Mouse (Mus musculus) liver, embryonic 12.5 days (tissue): ENCODE results near the gene Dusp12. TPM values are rescaled to one million over a fixed set of nuclear protein-coding genes. Genes with fewer than 3 reads are reported as not detected.
A peak's percentile ranks its signal among the peaks of the same experiment; 100 is the strongest.

Source experiments
- ATAC-seq: fragments of 200-750 bp; cut with Nextera tagmentation; 2 replicates; pipeline ENCODE4 v1.8.0; 2017; ENCODE audit warnings: moderate number of reproducible peaks, mild to moderate bottlenecking, moderate library complexity
- H3K27ac ChIP-seq: fragments of 300-500 bp; sonication (generic); 2 replicates; pipeline ENCODE4 v1.5.1; 2016; ENCODE audit warnings: mild to moderate bottlenecking
- H3K27me3 ChIP-seq: fragments of 300-500 bp; sonication (generic); replicated peaks from 2 replicates; pipeline ENCODE4 v1.6.1; 2016; ENCODE audit warnings: mild to moderate bottlenecking, moderate library complexity
- H3K36me3 ChIP-seq: fragments of 300-500 bp; sonication (generic); 2 replicates; pipeline ENCODE4 v1.6.1; 2016; ENCODE audit warnings: mild to moderate bottlenecking, moderate library complexity
- H3K4me1 ChIP-seq: fragments of 300-500 bp; sonication (generic); 2 replicates; pipeline ENCODE4 v1.6.1; 2016
- H3K4me2 ChIP-seq: fragments of 300-500 bp; sonication (generic); 2 replicates; pipeline ENCODE4 v1.6.1; 2016; ENCODE audit warnings: mild to moderate bottlenecking, moderate library complexity
- H3K4me3 ChIP-seq: fragments of 300-500 bp; sonication (generic); 2 replicates; pipeline ENCODE4 v1.5.1; 2016; ENCODE audit warnings: mild to moderate bottlenecking, moderate library complexity
- H3K9ac ChIP-seq: fragments of 300-500 bp; sonication (generic); 2 replicates; pipeline ENCODE4 v1.6.1; 2016; ENCODE audit warnings: mild to moderate bottlenecking, moderate library complexity
- H3K9me3 ChIP-seq: fragments of 300-500 bp; sonication (generic); replicated peaks from 2 replicates; pipeline ENCODE4 v1.6.1; 2016; ENCODE audit warnings: mild to moderate bottlenecking, moderate library complexity
- WGBS: fragments of 180-500 bp; shearing (Covaris S2); methylation state at CpG from one replicate; pipeline ENCODE4 v1.1.7; 2016; ENCODE audit not compliant: insufficient replicate concordance; 5-methylcytosine and 5-hydroxymethylcytosine counted together
- polyA plus RNA-seq: library from polyadenylated mRNA; unstranded; fragments of >200 nt; fragmentation: Nextera tagmentation; extraction: Ambion mirVana; gene quantifications from 2 replicates; pipeline ENCODE4 v1.2.1, GENCODE M21; 2016

Dusp12 gene
- 25.7 and 27.3 TPM in 2 replicates for polyA plus RNA-seq

DNA sequence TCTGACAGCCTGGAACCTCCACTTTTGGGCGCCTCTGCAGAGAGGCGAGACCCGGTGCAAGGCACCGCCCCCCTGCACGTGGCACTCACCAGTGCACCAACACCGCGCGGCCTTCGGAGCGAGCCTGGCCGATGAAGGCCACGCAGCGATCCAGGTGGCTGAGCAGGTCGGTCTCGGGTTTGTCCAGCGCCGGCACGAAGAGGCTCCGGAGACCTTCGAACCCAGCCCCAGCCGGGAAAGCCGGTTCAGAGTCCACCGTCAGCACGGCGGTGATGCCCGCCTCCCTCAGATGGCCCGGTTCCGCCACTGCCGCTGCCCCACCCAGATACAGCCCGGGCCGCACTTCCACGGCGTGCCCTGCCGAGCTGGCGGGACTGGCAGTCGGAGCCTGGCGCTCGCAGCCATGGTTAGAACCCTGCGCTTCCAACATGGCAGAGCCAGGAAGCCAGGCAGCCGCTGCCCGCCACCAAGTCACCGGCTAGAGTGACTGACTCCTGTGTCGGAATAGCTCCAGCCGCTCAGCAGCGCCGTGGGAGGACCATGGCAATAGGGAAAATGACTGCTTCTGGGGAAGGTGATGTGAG lies at the start of gene Dusp12, which contains the start of gene Gm26620:
TSS of gene Dusp12 (minus strand) at position 563 of the 584 bp plus-strand sequence.
TSS of gene Gm26620 (plus strand) at position 88 of the 584 bp plus-strand sequence.
- peak; percentile 86 for ATAC-seq
- Histone ChIP-seq H3K4me2 (peak within 1 kb of the TSS; percentile 92), H3K4me1 (peaks cover 40% of the 10 kb centered on the region), H3K9me3 (no peaks in the 10 kb centered on the region), H3K27ac (peak within 1 kb of the TSS; percentile 80), H3K27me3 (peaks cover 7% of the 10 kb centered on the region), H3K9ac (peak within 1 kb of the TSS; percentile 82), H3K36me3 (peaks cover 15% of the 10 kb centered on the region), H3K4me3 (peak within 1 kb of the TSS; percentile 84)
- under 1% methylated on average over 46 of the region's 46 CpGs for WGBS

DNA sequence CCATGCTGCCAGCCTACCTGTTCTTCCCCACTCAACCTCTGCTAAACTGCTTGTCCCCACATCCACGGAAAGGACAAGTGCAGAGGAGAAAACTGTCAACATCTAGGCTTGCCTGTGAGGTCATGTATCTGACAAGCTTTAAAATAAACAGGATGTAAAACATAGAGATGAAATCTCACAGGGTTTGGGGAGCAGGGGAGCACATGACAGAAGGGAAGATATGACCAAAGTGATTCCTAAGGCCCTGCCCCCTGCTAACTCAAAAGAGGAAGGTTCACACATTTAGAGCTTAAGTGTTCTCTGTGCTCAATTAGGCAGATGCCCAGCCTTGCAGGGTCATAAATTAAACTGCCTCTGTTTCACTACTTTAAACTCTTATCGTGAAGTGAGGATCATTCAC lies 49.0 kb upstream of the Dusp12 start:
- no peak for ATAC-seq
- WGBS: 54% methylated on average over 2 of the region's 2 CpGs
- H3K27ac ChIP-seq: no peak overlapping the region

DNA sequence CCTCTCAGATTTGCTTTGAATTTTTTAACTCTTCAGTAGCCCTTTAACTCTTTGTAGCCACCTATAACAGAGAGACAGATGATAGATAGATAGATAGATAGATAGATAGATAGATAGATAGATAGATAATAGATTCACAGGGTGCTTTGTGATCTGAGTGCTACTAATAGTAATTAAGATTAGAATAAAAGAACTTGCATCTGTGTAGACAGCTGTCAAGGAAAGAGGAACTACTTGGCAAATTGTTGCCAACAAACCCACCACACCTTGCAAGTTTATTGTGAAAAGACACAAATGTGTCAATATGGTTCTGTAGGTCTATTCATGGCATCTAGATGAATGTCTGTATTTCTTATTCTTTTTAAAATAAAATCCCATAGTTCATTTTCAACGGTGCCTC lies 48.6 kb upstream of the Dusp12 start:
- H3K4me3 ChIP-seq: no peak overlapping the region
- no peaks in the 10 kb centered on the region for H3K9me3 ChIP-seq
- no peak overlapping the region for H3K27ac ChIP-seq
- no peak for ATAC-seq
- H3K36me3 ChIP-seq: no peaks in the 10 kb centered on the region
- 56% methylated on average over 1 of the region's 1 CpGs for WGBS
- no peaks in the 10 kb centered on the region for H3K4me1 ChIP-seq
- H3K27me3 ChIP-seq: no peaks in the 10 kb centered on the region
- H3K9ac ChIP-seq: no peak overlapping the region
- no peak overlapping the region for H3K4me2 ChIP-seq

More for the DNA sequence above, 49.0 kb upstream of the Dusp12 start:
- Histone ChIP-seq H3K27me3 (no peaks in the 10 kb centered on the region), H3K4me2 (no peak overlapping the region), H3K4me3 (no peak overlapping the region), H3K36me3 (no peaks in the 10 kb centered on the region), H3K9me3 (no peaks in the 10 kb centered on the region), H3K4me1 (no peaks in the 10 kb centered on the region), H3K9ac (no peak overlapping the region)

DNA sequence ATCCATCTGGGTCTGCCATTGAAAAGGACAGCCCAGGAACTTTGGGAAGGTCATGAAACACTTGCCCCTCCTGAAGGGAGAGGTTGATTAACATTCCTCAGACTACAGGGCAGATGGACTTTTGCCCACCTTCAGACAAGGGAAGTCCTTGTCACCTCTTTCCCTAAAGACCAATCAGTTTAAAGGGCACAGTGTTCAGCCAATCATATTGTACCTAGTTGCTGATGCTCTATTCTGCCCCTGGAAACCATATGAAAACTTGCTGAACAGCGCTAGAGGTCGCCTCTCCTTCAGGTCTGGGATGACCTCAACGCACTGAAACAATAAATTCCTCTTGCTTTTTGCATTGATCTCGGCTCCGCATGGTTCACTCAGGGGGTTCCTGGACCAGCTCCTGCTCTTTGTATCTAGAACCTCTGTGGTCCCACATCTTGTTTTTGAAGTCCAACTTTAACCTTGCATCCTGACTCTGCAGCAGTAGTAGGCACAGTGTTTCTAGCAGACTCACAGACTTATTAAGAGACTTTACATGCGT lies 48.1 kb upstream of the Dusp12 start:
- no peaks in the 10 kb centered on the region for H3K9me3 ChIP-seq
- no peaks in the 10 kb centered on the region for H3K27me3 ChIP-seq
- H3K4me1 ChIP-seq: no peaks in the 10 kb centered on the region
- H3K4me3 ChIP-seq: no peak overlapping the region
- no peak overlapping the region for H3K4me2 ChIP-seq
- 65% methylated on average over 6 of the region's 6 CpGs for WGBS
- no peaks in the 10 kb centered on the region for H3K36me3 ChIP-seq
- H3K27ac ChIP-seq: no peak overlapping the region
- ATAC-seq: no peak
- no peak overlapping the region for H3K9ac ChIP-seq

DNA sequence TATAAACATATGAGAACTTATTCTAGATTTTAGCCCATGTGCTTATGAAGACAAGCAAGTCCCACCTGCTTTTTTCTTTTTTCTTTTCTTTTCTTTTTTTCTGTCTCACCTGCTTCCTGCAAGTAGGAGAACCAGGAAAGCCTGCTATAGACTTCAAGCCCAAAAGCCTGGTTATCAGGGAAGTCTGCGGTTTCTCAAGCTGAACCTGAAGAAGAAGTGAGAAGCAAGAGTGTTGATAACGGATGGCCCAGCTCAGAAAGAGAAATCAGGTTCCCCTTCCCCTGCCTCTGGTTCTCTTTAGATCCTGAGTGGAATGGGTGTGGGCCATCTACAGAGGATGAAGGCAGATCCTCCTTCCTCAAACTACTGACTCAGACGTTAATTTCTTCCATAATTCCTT lies 46.7 kb upstream of the Dusp12 start:
- ATAC-seq: no peak
- H3K4me3 ChIP-seq: no peak overlapping the region
- no peaks in the 10 kb centered on the region for H3K4me1 ChIP-seq
- no peak overlapping the region for H3K4me2 ChIP-seq
- H3K9ac ChIP-seq: no peak overlapping the region
- WGBS: 36% methylated on average over 3 of the region's 3 CpGs
- no peaks in the 10 kb centered on the region for H3K36me3 ChIP-seq
- no peak overlapping the region for H3K27ac ChIP-seq
- no peaks in the 10 kb centered on the region for H3K9me3 ChIP-seq
- no peaks in the 10 kb centered on the region for H3K27me3 ChIP-seq

DNA sequence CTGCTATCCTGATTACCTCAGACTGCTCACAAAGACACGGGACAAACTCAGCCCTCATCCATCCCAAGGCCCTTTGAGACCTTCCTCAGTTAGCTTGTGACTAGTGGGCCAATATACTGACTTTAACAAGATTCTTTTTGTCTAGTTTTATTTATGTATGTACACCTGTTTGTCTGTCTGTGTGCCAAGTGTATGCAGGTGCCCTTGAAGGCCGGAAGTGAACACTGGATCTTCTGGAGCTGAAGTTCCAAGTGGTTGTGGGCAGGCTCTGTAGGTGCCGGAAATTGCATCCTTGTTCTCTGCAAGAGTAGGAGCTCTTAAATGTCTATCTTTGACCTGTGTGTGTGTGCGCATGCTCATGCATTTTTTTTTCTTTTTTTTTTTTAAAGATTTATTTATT lies 43.9 kb upstream of the Dusp12 start:
- H3K9ac ChIP-seq: no peak overlapping the region
- H3K9me3 ChIP-seq: no peaks in the 10 kb centered on the region
- no peaks in the 10 kb centered on the region for H3K36me3 ChIP-seq
- no peaks in the 10 kb centered on the region for H3K27me3 ChIP-seq
- H3K4me2 ChIP-seq: no peak overlapping the region
- no peak overlapping the region for H3K27ac ChIP-seq
- ATAC-seq: no peak
- WGBS: 72% methylated on average over 4 of the region's 4 CpGs
- peaks cover 4% of the 10 kb centered on the region; the same call in 1 of the 2 replicates for H3K4me1 ChIP-seq
- no peak overlapping the region for H3K4me3 ChIP-seq

DNA sequence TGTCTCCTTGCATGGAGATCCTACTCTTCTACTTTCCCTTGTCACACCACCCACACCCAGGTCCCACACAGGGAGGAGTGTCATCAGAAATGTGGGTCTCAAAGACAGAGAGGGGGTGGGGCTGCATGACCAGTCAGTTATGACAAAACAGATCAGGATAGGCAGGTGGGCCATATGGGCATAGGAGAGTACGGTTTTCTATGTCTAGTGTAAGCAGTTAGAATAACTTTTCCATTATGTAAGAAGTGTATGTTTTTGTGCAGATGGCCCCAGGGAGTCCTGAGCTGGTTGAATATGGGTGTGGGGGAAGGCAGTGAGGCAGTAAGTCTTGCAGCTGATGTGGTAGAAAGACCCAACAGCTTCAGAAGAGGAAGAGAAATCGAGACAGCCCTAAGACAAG lies 43.1 kb upstream of the Dusp12 start:
- no peak for ATAC-seq
- no peak overlapping the region for H3K4me2 ChIP-seq
- H3K27me3 ChIP-seq: no peaks in the 10 kb centered on the region
- H3K9ac ChIP-seq: no peak overlapping the region
- H3K27ac ChIP-seq: no peak overlapping the region
- H3K4me3 ChIP-seq: no peak overlapping the region
- H3K36me3 ChIP-seq: no peaks in the 10 kb centered on the region
- WGBS: 51% methylated on average over 2 of the region's 2 CpGs
- H3K9me3 ChIP-seq: no peaks in the 10 kb centered on the region
- peaks cover 7% of the 10 kb centered on the region; the same call in 1 of the 2 replicates for H3K4me1 ChIP-seq

DNA sequence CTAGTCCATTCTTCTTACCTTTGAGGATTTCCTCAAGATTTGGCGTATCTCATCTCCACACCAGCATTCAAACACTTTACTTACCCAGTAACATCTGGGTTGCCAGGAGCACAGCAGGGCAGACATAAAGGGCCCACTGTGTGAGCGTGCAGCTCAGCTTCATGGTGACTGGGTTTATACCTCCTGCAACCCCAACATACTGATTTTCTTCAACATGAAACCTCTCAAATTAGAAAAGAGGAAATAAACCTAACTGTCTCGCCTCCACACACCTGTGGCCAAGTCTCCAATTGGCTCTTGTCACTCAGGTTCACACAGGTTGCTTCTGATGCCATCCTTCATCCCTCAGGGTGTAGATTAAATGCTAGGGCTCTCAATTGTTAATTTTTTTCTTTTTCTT lies 42.0 kb upstream of the Dusp12 start, which contains the start of gene Fcrla:
TSS of gene Fcrla (minus strand) at position 206 of the 400 bp plus-strand sequence.
- no peak for ATAC-seq
- H3K9me3 ChIP-seq: no peaks in the 10 kb centered on the region
- H3K36me3 ChIP-seq: no peaks in the 10 kb centered on the region
- no peak within 1 kb of the TSS for H3K27ac ChIP-seq
- no peak within 1 kb of the TSS for H3K4me3 ChIP-seq
- 67% methylated on average over 3 of the region's 3 CpGs for WGBS
- H3K4me2 ChIP-seq: no peak within 1 kb of the TSS
- peaks cover 7% of the 10 kb centered on the region; the same call in 1 of the 2 replicates for H3K4me1 ChIP-seq
- H3K27me3 ChIP-seq: no peaks in the 10 kb centered on the region
- H3K9ac ChIP-seq: no peak within 1 kb of the TSS

DNA sequence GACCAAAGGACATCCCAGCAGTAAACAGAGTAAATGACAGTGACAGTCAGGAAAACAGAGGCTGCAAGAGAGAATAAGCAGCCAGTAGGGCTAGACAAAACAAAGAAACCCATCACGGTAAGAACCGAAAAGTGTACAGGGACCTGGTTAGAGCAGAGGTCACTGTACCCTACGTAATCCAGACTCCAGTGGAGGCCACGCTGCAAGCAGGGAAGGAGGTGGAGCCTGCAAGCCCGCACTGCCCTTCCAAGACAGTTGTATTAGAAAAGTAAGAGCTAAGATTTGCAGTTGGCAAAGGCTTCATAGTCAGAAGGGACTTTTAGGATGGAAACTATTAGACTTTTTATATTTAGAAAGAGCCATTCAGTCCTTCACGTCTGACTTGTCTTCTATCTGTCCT lies 41.6 kb upstream of the Dusp12 start:
- ATAC-seq: no peak
- H3K9ac ChIP-seq: no peak overlapping the region
- no peak overlapping the region for H3K27ac ChIP-seq
- 60% methylated on average over 6 of the region's 6 CpGs for WGBS
- H3K9me3 ChIP-seq: no peaks in the 10 kb centered on the region
- H3K4me2 ChIP-seq: no peak overlapping the region
- H3K4me3 ChIP-seq: no peak overlapping the region
- peaks cover 7% of the 10 kb centered on the region; the same call in 1 of the 2 replicates for H3K4me1 ChIP-seq
- H3K27me3 ChIP-seq: no peaks in the 10 kb centered on the region
- no peaks in the 10 kb centered on the region for H3K36me3 ChIP-seq

DNA sequence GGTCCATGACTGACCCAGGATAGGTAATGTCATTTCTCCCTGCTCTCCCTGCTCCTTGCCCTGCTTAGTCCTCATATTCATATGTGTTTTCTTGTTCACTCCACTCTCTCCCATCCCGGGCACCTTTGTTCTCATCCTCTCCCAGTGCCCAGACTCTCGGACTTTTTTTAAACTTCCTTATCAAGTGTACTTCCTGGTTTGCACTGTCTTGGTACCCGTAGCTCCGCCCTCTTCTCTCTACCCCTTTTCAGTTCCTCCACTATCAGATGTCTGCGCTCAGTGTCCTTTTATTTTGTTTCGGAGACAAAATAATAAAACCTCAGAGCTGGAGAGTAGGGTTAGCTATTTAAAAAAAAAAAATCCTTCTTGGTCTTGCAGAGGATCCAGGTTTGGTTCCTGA lies 39.1 kb upstream of the Dusp12 start:
- no peak overlapping the region for H3K27ac ChIP-seq
- peak; percentile 64; the same call in 1 of the 2 replicates for ATAC-seq
- H3K4me2 ChIP-seq: peak overlapping the region; percentile 53
- H3K36me3 ChIP-seq: no peaks in the 10 kb centered on the region
- H3K9ac ChIP-seq: no peak overlapping the region
- no peaks in the 10 kb centered on the region for H3K9me3 ChIP-seq
- H3K27me3 ChIP-seq: no peaks in the 10 kb centered on the region
- peak overlapping the region; percentile 34 for H3K4me3 ChIP-seq
- H3K4me1 ChIP-seq: peaks cover 7% of the 10 kb centered on the region; the same call in 1 of the 2 replicates
- 31% methylated on average over 6 of the region's 6 CpGs for WGBS

DNA sequence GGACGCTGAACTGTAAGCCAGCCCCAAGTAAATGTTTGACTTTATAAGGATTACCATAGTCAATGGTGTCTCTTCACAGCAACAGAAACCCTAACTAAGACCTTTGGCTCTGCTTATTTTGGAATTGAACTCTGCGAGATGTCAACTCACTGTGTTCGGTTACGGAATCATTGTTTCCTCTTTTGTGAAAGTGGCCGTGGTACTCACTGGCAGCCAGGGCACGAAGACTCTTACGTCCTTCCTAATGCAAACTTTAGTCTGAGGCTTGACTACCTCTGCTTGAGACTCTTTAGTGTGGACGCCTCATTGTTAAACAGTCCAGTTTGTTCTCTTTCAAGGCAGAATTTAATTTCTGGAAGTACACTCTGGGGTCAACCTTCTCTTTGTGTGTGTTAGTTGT lies 34.0 kb upstream of the Dusp12 start:
- H3K27me3 ChIP-seq: peaks cover under 1% of the 10 kb centered on the region; the same call in 1 of the 2 replicates
- no peaks in the 10 kb centered on the region for H3K36me3 ChIP-seq
- H3K4me3 ChIP-seq: no peak overlapping the region
- no peak overlapping the region for H3K27ac ChIP-seq
- ATAC-seq: no peak
- H3K4me2 ChIP-seq: no peak overlapping the region
- 79% methylated on average over 8 of the region's 8 CpGs for WGBS
- H3K9me3 ChIP-seq: no peaks in the 10 kb centered on the region
- no peak overlapping the region for H3K9ac ChIP-seq
- peaks cover 4% of the 10 kb centered on the region; the same call in 1 of the 2 replicates for H3K4me1 ChIP-seq

DNA sequence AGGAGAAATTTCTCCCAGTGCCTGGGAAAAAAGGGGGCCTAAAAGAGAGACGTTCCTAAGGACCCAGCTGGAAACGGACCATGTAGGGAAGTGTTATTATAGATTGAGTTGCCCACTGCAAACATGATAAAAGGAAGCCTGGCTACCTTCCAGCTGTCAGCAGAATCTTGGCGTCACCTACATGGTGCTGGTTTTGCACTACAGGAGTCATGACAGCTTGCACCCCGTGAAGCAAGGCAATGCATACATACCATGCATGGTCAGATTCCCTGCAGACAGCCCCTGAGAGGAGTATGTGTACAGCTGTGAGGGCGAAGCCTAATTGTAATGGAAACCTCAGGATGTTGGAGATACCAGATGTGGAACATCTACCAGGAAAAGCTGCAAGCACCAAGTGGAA lies 30.3 kb upstream of the Dusp12 start:
- Histone ChIP-seq H3K4me2 (no peak overlapping the region), H3K9ac (no peak overlapping the region), H3K27me3 (peaks cover 25% of the 10 kb centered on the region), H3K36me3 (no peaks in the 10 kb centered on the region), H3K9me3 (no peaks in the 10 kb centered on the region), H3K4me3 (no peak overlapping the region), H3K27ac (no peak overlapping the region), H3K4me1 (no peaks in the 10 kb centered on the region)
- no peak for ATAC-seq
- 56% methylated on average over 5 of the region's 5 CpGs for WGBS
